Mouse (Mus musculus): ENCODE measurements around the gene Usp2. TPM values are rescaled to one million over a fixed set of nuclear protein-coding genes. Genes with fewer than 3 reads are reported as not detected.

The Usp2 gene
- polyA plus RNA-seq, 1 experiment from 2014 or later: 48.5 TPM

DNA sequence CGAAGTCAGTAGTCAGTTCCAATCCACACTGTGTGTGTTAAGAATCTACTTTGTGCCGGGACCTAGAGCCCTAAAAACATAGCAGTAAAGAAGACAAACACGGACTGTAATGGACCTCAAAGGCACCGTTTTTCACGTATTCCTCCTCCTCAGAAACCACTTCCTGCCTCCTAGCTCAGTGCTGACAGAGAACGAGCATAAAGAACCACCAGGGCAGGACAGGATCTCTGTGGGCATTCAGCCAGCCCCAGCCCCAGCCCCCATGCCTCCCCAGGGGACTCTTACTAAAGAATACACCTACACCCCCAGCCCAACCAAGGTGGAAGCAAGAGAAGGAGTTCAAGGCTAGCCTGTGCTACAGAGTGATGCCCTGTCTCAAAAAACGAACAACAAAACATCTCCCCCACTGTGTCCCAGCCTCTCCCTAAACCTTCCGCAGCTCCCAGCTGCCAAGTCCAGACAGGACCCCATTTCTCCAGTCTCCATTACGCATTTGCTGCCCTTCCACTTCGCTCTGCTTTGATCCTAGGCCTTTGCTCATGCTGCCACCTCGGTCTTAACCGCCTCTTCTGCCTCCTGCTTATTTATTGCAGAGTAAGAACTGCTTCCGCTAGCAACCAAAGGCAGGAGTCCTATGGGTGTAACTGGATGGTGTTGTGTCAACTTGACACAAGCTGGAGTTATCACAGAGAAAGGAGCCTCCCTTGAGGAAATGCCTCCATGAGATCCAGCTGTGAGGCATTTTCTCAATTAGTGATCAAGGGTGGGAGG, 32.7 kb upstream of the Usp2 start:
- Histone ChIP-seq H3K4me1 (peaks cover 8% of the 10 kb centered on the region; the same call in 1 of the 2 replicates), H3K4me3 (no peak overlapping the region), H3K27me3 (replicated peaks) (no peaks in the 10 kb centered on the region; the same call in 1 of the 2 replicates), H3K9ac (no peak overlapping the region), H3K9me3 (peaks cover 3% of the 10 kb centered on the region; the same call in 1 of the 2 replicates), H3K27ac (replicated peaks) (no peak overlapping the region), H3K4me2 (no peak overlapping the region), H3K36me3 (no peaks in the 10 kb centered on the region)
- 59% methylated on average over 13 of the region's 13 CpGs for WGBS
- no peak for ATAC-seq (ENCODE audit: extremely low read depth, insufficient number of reproducible peaks, low FRiP score, low TSS enrichment)

DNA sequence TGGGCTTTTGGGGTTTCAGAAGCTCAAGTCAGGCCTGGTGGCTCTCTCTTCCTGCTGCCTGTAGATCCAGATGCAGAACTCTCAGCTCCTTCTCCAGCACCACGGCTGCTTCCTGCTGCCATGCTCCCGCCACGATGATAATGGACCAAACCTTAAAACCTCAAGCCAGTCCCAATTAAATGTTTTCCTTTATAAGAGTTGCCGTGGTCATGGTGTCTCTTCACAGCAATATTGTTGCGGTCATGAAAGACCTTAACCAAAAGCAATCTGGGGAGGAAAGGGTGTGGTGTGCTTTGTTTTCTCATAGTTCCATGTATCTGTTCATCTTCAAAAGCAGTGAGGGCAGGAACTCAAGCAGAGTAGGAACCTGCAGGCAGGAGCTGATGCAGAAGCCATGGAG, 29.7 kb upstream of the Usp2 start:
- Histone ChIP-seq H3K4me1 (no peaks in the 10 kb centered on the region), H3K4me2 (no peak overlapping the region), H3K36me3 (no peaks in the 10 kb centered on the region), H3K27ac (replicated peaks) (no peak overlapping the region), H3K4me3 (no peak overlapping the region), H3K9ac (no peak overlapping the region), H3K9me3 (peaks cover 3% of the 10 kb centered on the region; the same call in 1 of the 2 replicates), H3K27me3 (replicated peaks) (peaks cover 12% of the 10 kb centered on the region)
- WGBS: 81% methylated on average over 5 of the region's 5 CpGs
- no peak for ATAC-seq (ENCODE audit: extremely low read depth, insufficient number of reproducible peaks, low FRiP score, low TSS enrichment)

DNA sequence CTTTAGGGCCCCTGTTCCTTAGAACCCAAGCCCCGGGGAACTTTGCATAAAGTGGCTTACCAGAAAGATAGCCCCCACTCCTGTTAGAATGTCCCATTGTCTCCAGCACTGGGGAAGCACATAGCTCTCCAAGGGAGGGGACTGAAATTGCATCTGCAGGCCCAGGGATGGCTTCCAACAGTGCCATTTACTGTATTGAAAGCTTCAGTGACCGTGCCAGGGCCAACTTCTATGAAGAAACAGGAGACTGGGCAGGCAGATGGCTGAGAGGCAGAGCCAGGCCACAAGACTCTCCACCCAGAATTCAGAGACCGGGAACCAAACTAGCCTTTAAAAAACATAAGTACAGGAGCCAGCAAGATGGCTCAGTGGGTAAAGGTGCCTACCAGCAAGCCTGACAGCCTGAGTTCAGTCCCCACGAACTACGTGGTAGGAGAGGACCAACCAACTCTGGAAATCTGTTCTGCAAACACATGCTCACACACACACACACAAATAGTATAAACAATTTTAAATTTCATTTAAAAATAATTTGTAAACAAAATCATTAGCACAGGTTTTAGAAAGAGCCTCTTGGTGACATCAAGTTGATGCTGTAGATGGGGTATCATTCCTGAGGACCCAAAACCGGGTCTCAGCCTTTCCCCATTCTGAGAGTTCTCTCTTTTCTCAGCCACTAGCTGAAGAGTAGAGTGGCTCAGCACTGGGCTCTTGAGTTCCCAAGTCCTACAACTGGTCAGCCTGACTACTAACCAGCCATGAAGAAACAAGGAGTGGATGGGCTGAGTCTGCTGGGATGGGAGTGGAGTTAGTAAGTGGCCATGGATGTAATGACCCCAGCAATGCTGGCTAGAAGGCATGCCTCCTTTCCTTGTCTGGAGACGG, 25.1 kb upstream of the Usp2 start:
- ATAC-seq (ENCODE audit: extremely low read depth, insufficient number of reproducible peaks, low FRiP score, low TSS enrichment): no peak
- peaks cover 18% of the 10 kb centered on the region for H3K4me1 ChIP-seq
- H3K4me3 ChIP-seq: no peak overlapping the region
- no peaks in the 10 kb centered on the region for H3K36me3 ChIP-seq
- H3K9ac ChIP-seq: no peak overlapping the region
- peaks cover 58% of the 10 kb centered on the region for H3K27me3 ChIP-seq (replicated peaks)
- 74% methylated on average over 7 of the region's 7 CpGs for WGBS
- no peak overlapping the region for H3K27ac ChIP-seq (replicated peaks)
- H3K9me3 ChIP-seq: peaks cover 3% of the 10 kb centered on the region; the same call in 1 of the 2 replicates
- H3K4me2 ChIP-seq: no peak overlapping the region

DNA sequence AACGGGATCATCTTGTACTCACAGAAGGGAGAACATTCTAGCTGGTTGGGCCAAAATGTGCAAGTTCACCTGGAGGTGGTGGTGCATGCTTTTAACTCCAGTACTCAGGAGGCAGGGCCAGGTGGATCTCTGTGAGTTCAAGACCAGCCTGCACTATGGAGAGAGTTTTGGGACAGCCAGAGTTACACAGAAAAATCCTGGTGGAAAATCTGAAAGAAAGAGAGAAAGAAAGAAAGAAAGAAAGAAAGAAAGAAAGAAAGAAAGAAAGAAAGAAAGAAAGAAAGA, 24.5 kb upstream of the Usp2 start:
- 67% methylated on average over 1 of the region's 1 CpGs for WGBS
- no peak overlapping the region for H3K4me3 ChIP-seq
- no peak overlapping the region for H3K9ac ChIP-seq
- peaks cover 3% of the 10 kb centered on the region; the same call in 1 of the 2 replicates for H3K9me3 ChIP-seq
- no peaks in the 10 kb centered on the region for H3K36me3 ChIP-seq
- H3K27me3 ChIP-seq (replicated peaks): peaks cover 62% of the 10 kb centered on the region
- peaks cover 18% of the 10 kb centered on the region for H3K4me1 ChIP-seq
- no peak overlapping the region for H3K27ac ChIP-seq (replicated peaks)
- H3K4me2 ChIP-seq: no peak overlapping the region
- ATAC-seq (ENCODE audit: extremely low read depth, insufficient number of reproducible peaks, low FRiP score, low TSS enrichment): no peak

- Histone ChIP-seq H3K9ac (peak within 1 kb of the TSS; percentile 61), H3K36me3 (no peaks in the 10 kb centered on the region), H3K4me3 (peak within 1 kb of the TSS; percentile 47), H3K27me3 (replicated peaks) (peaks cover 69% of the 10 kb centered on the region), H3K4me1 (peaks cover 18% of the 10 kb centered on the region), H3K4me2 (peak within 1 kb of the TSS; percentile 72), H3K27ac (replicated peaks) (no peak within 1 kb of the TSS), H3K9me3 (no peaks in the 10 kb centered on the region)
- no peak for ATAC-seq (ENCODE audit: extremely low read depth, insufficient number of reproducible peaks, low FRiP score, low TSS enrichment)
- WGBS: under 1% methylated on average over 30 of the region's 30 CpGs
Measured at GRCm38 (mm10) chr9:44042836-44043707, 23.7 kb upstream of the Usp2 start, which contains the start of gene Thy1. Thy1 (plus strand) TSS chr9:44043384.

DNA sequence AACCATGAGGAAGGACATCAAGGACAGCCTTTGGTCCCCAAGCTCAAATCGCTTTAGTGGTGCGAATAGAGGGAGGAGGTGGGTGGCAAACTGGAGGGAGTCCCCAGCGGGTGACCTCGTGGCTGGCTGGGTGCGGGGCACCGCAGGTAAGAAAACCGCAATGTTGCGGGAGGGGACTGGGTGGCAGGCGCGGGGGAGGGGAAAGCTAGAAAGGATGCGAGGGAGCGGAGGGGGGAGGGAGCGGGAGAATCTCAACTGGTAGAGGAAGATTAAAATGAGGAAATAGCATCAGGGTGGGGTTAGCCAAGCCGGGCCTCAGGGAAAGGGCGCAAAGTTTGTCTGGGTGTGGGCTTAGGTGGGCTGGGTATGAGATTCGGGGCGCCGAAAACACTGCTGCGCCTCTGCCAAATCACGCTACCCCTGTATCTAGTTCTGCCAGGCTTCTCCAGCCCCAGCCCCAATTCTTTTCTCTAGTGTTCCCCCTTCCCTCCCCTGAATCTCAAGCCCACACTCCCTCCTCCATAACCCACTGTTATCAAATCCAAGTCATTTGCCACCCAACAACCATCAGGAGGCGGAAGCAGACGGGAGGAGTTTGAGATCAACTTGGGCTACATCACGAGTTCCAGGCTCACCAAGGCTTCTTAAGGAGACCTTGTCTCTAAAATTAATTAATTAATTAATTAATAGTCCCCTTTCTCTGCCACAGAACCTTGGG, 23.0 kb upstream of the Usp2 start:
- WGBS: 2% methylated on average over 21 of the region's 23 CpGs
- peak overlapping the region; percentile 61 for H3K9ac ChIP-seq
- ATAC-seq (ENCODE audit: extremely low read depth, insufficient number of reproducible peaks, low FRiP score, low TSS enrichment): no peak
- peaks cover 71% of the 10 kb centered on the region for H3K27me3 ChIP-seq (replicated peaks)
- H3K4me1 ChIP-seq: peaks cover 22% of the 10 kb centered on the region
- no peaks in the 10 kb centered on the region for H3K9me3 ChIP-seq
- H3K36me3 ChIP-seq: no peaks in the 10 kb centered on the region
- H3K4me3 ChIP-seq: peak overlapping the region; percentile 47
- no peak overlapping the region for H3K27ac ChIP-seq (replicated peaks)
- H3K4me2 ChIP-seq: peak overlapping the region; percentile 72

GRCm38 (mm10) chr9:44044426-44045157, 22.2 kb upstream of the Usp2 start:
- no peak for ATAC-seq (ENCODE audit: extremely low read depth, insufficient number of reproducible peaks, low FRiP score, low TSS enrichment)
- H3K4me3 ChIP-seq: no peak overlapping the region
- H3K27me3 ChIP-seq (replicated peaks): peaks cover 74% of the 10 kb centered on the region
- no peak overlapping the region for H3K9ac ChIP-seq
- no peaks in the 10 kb centered on the region for H3K9me3 ChIP-seq
- H3K36me3 ChIP-seq: no peaks in the 10 kb centered on the region
- H3K4me2 ChIP-seq: peak overlapping the region; percentile 72
- no peak overlapping the region for H3K27ac ChIP-seq (replicated peaks)
- 37% methylated on average over 14 of the region's 14 CpGs for WGBS
- peaks cover 23% of the 10 kb centered on the region for H3K4me1 ChIP-seq

GRCm38 (mm10) chr9:44045158-44045883, 21.5 kb upstream of the Usp2 start:
- Histone ChIP-seq H3K9me3 (no peaks in the 10 kb centered on the region), H3K4me2 (no peak overlapping the region), H3K27me3 (replicated peaks) (peaks cover 79% of the 10 kb centered on the region), H3K4me3 (no peak overlapping the region), H3K9ac (no peak overlapping the region), H3K36me3 (no peaks in the 10 kb centered on the region), H3K4me1 (peaks cover 23% of the 10 kb centered on the region), H3K27ac (replicated peaks) (no peak overlapping the region)
- 78% methylated on average over 3 of the region's 3 CpGs for WGBS
- no peak for ATAC-seq (ENCODE audit: extremely low read depth, insufficient number of reproducible peaks, low FRiP score, low TSS enrichment)

DNA sequence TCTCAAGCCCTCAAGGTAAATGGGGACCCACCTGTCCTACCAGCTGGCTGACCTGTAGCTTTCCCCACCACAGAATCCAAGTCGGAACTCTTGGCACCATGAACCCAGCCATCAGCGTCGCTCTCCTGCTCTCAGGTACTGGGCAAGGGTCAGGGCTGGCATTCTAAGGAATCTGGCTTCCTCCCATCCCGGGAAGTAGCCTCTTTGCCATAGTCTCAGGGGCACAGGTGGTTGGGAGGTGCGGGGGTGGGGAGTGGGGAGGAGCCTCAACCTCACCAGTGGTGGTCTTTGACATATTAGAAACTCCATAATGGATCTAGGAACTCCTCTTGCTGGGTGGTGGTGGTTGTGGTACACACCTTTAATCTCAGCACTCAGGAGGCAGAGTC, 20.9 kb upstream of the Usp2 start:
- Histone ChIP-seq H3K4me3 (no peak overlapping the region), H3K27me3 (replicated peaks) (peaks cover 78% of the 10 kb centered on the region)
- 80% methylated on average over 5 of the region's 5 CpGs for WGBS

GRCm38 (mm10) chr9:44046426-44046825, 20.4 kb upstream of the Usp2 start:
- Histone ChIP-seq H3K4me1 (peaks cover 23% of the 10 kb centered on the region), H3K4me2 (no peak overlapping the region), H3K4me3 (no peak overlapping the region), H3K27ac (replicated peaks) (no peak overlapping the region), H3K9me3 (no peaks in the 10 kb centered on the region), H3K36me3 (no peaks in the 10 kb centered on the region), H3K27me3 (replicated peaks) (peaks cover 72% of the 10 kb centered on the region), H3K9ac (no peak overlapping the region)
- 71% methylated on average over 12 of the region's 12 CpGs for WGBS
- no peak for ATAC-seq (ENCODE audit: extremely low read depth, insufficient number of reproducible peaks, low FRiP score, low TSS enrichment)

More for the DNA sequence above, 20.9 kb upstream of the Usp2 start:
- Histone ChIP-seq H3K4me1 (peaks cover 23% of the 10 kb centered on the region), H3K36me3 (no peaks in the 10 kb centered on the region), H3K4me2 (no peak overlapping the region), H3K9me3 (no peaks in the 10 kb centered on the region), H3K27ac (replicated peaks) (no peak overlapping the region), H3K9ac (no peak overlapping the region)
- no peak for ATAC-seq (ENCODE audit: extremely low read depth, insufficient number of reproducible peaks, low FRiP score, low TSS enrichment)
